Mouse (Mus musculus) small intestine, adult 2 months (tissue): ENCODE measurements at regions not wholly inside any gene's neighbourhood (a gene's known extent, or its start where the extent isn't known, plus 50 kb on each side); places are given as distances from the start of the nearest gene placed in this dataset.

Source experiments
- CTCF ChIP-seq: fragments of 200-500 bp; IDR thresholded peaks from 2 replicates; pipeline ENCODE4 v1.5.1; 2012; ENCODE audit warnings: low read depth, mild to moderate bottlenecking, control low read depth, inconsistent platforms, low read length, moderate library complexity, mixed read lengths; ENCODE audit not compliant: insufficient replicate concordance, insufficient read length; ENCODE audit errors: extremely low read depth
- POLR2A ChIP-seq: fragments of 200-500 bp; IDR thresholded peaks from 2 replicates; pipeline ENCODE4 v1.6.1; 2012; ENCODE audit warnings: low read depth, mild to moderate bottlenecking, control low read depth, inconsistent platforms, low read length, moderate library complexity

- no peak for TF ChIP-seq CTCF
- no peak for TF ChIP-seq POLR2A
Measured at GRCm38 (mm10) chr7:83089330-83089982, 222.3 kb downstream of the Mex3b start.
